Mouse (Mus musculus) hindbrain, postnatal 0 days (tissue): Measurements from ENCODE around the gene Fam126a. TPM values are rescaled to one million over a fixed set of nuclear protein-coding genes. Genes with fewer than 3 reads are reported as not detected.

Experiments used
- ATAC-seq: fragments of 200-750 bp; cut with Nextera tagmentation; 2 replicates; pipeline ENCODE4 v1.8.0; 2017; ENCODE audit warnings: mild to moderate bottlenecking, moderate TSS enrichment, moderate library complexity
- DNase-seq: peaks from one replicate; pipeline ENCODE4 v3.0.0-alpha.2; 2015; ENCODE audit warnings: low spot score
- H3K27ac ChIP-seq: fragments of 300-500 bp; sonication (generic); 2 replicates; pipeline ENCODE4 v1.5.1; 2014; ENCODE audit warnings: mild to moderate bottlenecking
- H3K27me3 ChIP-seq: fragments of 300-500 bp; sonication (generic); 2 replicates; pipeline ENCODE4 v1.6.1; 2014; ENCODE audit warnings: low read length, mixed read lengths; ENCODE audit not compliant: insufficient read depth
- H3K36me3 ChIP-seq: fragments of 300-500 bp; sonication (generic); 2 replicates; pipeline ENCODE4 v1.6.1; 2014; ENCODE audit warnings: low read length, mixed read lengths; ENCODE audit not compliant: insufficient read depth
- H3K4me1 ChIP-seq: fragments of 300-500 bp; sonication (generic); 2 replicates; pipeline ENCODE4 v1.6.1; 2014; ENCODE audit warnings: antibody characterized with exemption, low read length, mixed read lengths; ENCODE audit not compliant: insufficient read depth
- H3K4me2 ChIP-seq: fragments of 300-500 bp; sonication (generic); 2 replicates; pipeline ENCODE4 v1.6.1; 2014; ENCODE audit warnings: low read depth, mild to moderate bottlenecking, low read length, moderate library complexity, mixed read lengths
- H3K4me3 ChIP-seq: fragments of 300-500 bp; sonication (generic); 2 replicates; pipeline ENCODE4 v1.5.1; 2014; ENCODE audit warnings: low read length
- H3K9ac ChIP-seq: fragments of 300-500 bp; sonication (generic); replicated peaks from 2 replicates; pipeline ENCODE4 v1.6.1; 2014; ENCODE audit warnings: mild to moderate bottlenecking, low read length, moderate library complexity, mixed read lengths
- H3K9me3 ChIP-seq: fragments of 300-500 bp; sonication (generic); 2 replicates; pipeline ENCODE4 v1.6.1; 2016; ENCODE audit warnings: low read length, mixed read lengths
- CTCF ChIP-seq: IDR thresholded peaks from 2 replicates; pipeline ENCODE4 v1.5.1; 2016; ENCODE audit warnings: antibody characterized with exemption, control low read depth, low read depth
- WGBS: fragments of 180-500 bp; shearing (Covaris S2); extraction: QIAGEN DNeasy Blood & Tissue Kit; methylation state at CpG from one replicate; pipeline ENCODE4 v1.1.7; 2014; 5-methylcytosine and 5-hydroxymethylcytosine counted together
- polyA plus RNA-seq: library from polyadenylated mRNA; unstranded; fragments of >200 nt; fragmentation: Nextera tagmentation; extraction: Ambion mirVana; gene quantifications from 2 replicates; pipeline ENCODE4 v1.2.1, GENCODE M21; 2015
- total RNA-seq: library from RNA; depleted of rRNA; stranded (reverse); fragments of >200 nt; gene quantifications from 2 replicates; pipeline ENCODE4 v1.2.3, GENCODE M21; 2014

The Fam126a gene
- total and polyA plus RNA-seq, 2 experiments from 2014 or later = 17.7 to 26.6 TPM

DNA sequence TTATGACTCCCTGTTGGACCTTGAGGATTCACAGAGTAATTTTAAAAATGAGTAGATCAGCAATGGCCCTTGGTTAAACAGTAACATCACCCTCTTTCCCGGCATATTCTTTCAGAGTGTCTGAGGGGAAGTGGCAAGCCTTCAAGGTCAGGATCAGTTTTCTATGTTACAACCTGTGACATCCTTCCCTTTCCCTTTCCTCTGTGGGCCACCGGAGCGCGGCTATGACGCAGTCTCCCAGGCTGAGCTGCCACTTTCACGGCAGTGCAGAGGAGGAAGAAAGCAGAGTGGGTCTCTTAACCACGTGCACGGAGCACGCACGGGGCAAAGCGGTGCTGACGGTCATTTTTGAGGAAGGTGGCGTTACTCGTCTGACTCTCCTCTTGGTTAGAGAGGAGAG, 52.0 kb downstream of the Fam126a start:
- no peaks in the 10 kb centered on the region for H3K27me3 ChIP-seq
- H3K4me2 ChIP-seq = no peak overlapping the region
- H3K9ac ChIP-seq = no peak overlapping the region
- no peak for TF ChIP-seq CTCF
- H3K4me3 ChIP-seq = no peak overlapping the region
- H3K36me3 ChIP-seq = peaks cover 24% of the 10 kb centered on the region; the same call in 1 of the 2 replicates
- H3K9me3 ChIP-seq = no peaks in the 10 kb centered on the region
- H3K27ac ChIP-seq = no peak overlapping the region
- H3K4me1 ChIP-seq = no peaks in the 10 kb centered on the region
- DNase-seq (no peak), ATAC-seq (no peak)
- 91% methylated on average over 14 of the region's 14 CpGs for WGBS

DNA sequence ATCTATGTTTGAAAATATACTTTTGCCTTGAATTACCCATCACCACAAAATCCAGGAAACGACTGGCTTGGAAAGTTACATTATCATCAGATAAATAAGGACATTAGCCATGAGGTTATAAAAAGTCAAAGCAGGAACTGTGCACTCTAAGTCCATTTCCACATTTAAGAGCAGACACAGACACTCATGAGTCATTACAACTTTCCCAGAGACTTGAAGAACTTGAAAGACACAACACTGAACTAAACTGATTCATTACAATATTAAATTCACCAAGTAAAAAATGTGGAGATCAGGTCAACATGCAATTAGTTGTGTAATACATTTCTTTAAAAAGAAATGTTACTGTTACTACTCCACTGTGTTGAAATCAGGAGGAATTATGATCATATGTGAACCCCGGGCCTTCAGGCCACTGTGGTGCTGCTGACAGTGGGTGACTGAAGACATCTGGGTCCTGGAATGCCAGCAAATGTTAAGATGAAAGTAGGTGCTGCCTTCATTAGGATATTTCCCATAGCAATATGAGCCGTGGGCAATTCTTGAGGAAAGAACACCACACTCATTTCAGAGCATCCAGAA, 55.4 kb downstream of the Fam126a start:
- no peaks in the 10 kb centered on the region for H3K4me1 ChIP-seq
- no peak for TF ChIP-seq CTCF
- DNase-seq (no peak), ATAC-seq (no peak)
- WGBS = 93% methylated on average over 3 of the region's 3 CpGs
- H3K27me3 ChIP-seq = no peaks in the 10 kb centered on the region
- no peak overlapping the region for H3K4me2 ChIP-seq
- H3K36me3 ChIP-seq = peaks cover 9% of the 10 kb centered on the region; the same call in 1 of the 2 replicates
- no peak overlapping the region for H3K4me3 ChIP-seq
- no peak overlapping the region for H3K27ac ChIP-seq
- H3K9me3 ChIP-seq = no peaks in the 10 kb centered on the region
- H3K9ac ChIP-seq = no peak overlapping the region

- Histone ChIP-seq H3K27me3 (no peaks in the 10 kb centered on the region), H3K36me3 (no peaks in the 10 kb centered on the region), H3K27ac (peak overlapping the region; percentile 20; the same call in 1 of the 2 replicates), H3K4me2 (no peak overlapping the region), H3K9ac (no peak overlapping the region), H3K9me3 (no peaks in the 10 kb centered on the region), H3K4me3 (no peak overlapping the region), H3K4me1 (no peaks in the 10 kb centered on the region)
- no peak for TF ChIP-seq CTCF
- DNase-seq (peak; percentile 63), ATAC-seq (peak; percentile 63; the same call in 1 of the 2 replicates)
- 38% methylated on average over 5 of the region's 5 CpGs for WGBS
Measured at GRCm38 (mm10) chr5:23967705-23968104, 62.8 kb downstream of the Fam126a start.

GRCm38 (mm10) chr5:23964599-23965165, 65.8 kb downstream of the Fam126a start:
- Histone ChIP-seq H3K36me3 (no peaks in the 10 kb centered on the region), H3K9me3 (no peaks in the 10 kb centered on the region), H3K27ac (peak overlapping the region; percentile 7; the same call in 1 of the 2 replicates), H3K4me3 (no peak overlapping the region), H3K4me2 (no peak overlapping the region), H3K4me1 (no peaks in the 10 kb centered on the region), H3K9ac (no peak overlapping the region), H3K27me3 (no peaks in the 10 kb centered on the region)
- ATAC-seq = peak; percentile 87
- peak; percentile 51 for DNase-seq
- 56% methylated on average over 10 of the region's 10 CpGs for WGBS
- no peak for TF ChIP-seq CTCF

DNA sequence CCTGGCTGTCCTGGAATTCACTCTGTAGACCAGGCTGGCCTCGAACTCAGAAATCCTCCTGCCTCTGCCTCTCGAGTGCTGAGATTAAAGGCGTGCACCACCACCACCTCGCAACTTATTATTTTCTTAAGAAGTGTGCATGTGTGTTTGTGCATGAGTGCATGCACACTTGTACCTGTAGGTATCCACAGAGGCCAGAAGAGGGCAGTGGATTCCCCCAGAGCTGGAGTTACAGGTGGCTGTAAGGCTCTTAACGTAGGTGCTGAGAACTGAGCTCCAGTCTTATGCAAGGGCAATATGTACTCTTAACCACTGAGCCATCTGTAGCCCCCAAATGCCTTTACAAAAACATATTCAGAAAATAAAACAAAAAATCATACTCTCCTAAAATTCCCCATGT, 77.4 kb downstream of the Fam126a start:
- ATAC-seq (no peak), DNase-seq (no peak)
- H3K4me2 ChIP-seq = no peak overlapping the region
- no peaks in the 10 kb centered on the region for H3K4me1 ChIP-seq
- no peak overlapping the region for H3K27ac ChIP-seq
- no peaks in the 10 kb centered on the region for H3K9me3 ChIP-seq
- no peaks in the 10 kb centered on the region for H3K36me3 ChIP-seq
- TF ChIP-seq CTCF = no peak
- H3K9ac ChIP-seq = no peak overlapping the region
- 94% methylated on average over 5 of the region's 5 CpGs for WGBS
- H3K4me3 ChIP-seq = no peak overlapping the region
- H3K27me3 ChIP-seq = no peaks in the 10 kb centered on the region

GRCm38 (mm10) chr5:23948071-23948470, 82.4 kb downstream of the Fam126a start:
- Histone ChIP-seq H3K36me3 (no peaks in the 10 kb centered on the region), H3K9ac (no peak overlapping the region), H3K4me2 (no peak overlapping the region), H3K27me3 (no peaks in the 10 kb centered on the region), H3K27ac (no peak overlapping the region), H3K9me3 (no peaks in the 10 kb centered on the region), H3K4me3 (no peak overlapping the region), H3K4me1 (no peaks in the 10 kb centered on the region)
- no peak for DNase-seq
- TF ChIP-seq CTCF = no peak
- WGBS = 33% methylated on average over 3 of the region's 3 CpGs
- no peak for ATAC-seq

DNA sequence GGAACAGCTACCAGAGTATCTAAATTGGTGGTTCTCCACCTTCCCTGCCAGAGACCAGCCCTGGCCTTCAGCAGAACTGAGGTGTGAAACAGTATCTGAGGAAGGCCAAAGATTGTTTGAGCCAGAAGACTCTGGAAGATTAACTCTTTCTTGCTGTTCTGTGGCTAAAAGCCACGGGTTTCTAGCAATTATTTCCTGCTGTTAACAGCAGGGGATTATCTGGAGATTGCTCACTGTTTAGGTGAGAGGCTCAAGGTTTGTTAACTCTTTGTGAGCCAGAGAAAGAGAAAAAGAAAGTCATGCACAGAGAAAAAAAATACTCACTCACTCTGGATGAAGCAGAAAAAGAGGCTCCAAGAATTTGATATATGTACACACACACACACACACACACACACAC, 85.4 kb downstream of the Fam126a start:
- no peak overlapping the region for H3K9ac ChIP-seq
- H3K4me2 ChIP-seq = no peak overlapping the region
- peaks cover 5% of the 10 kb centered on the region; the same call in 1 of the 2 replicates for H3K9me3 ChIP-seq
- ATAC-seq (no peak), DNase-seq (no peak)
- H3K4me1 ChIP-seq = no peaks in the 10 kb centered on the region
- no peak overlapping the region for H3K27ac ChIP-seq
- TF ChIP-seq CTCF = no peak
- no peak overlapping the region for H3K4me3 ChIP-seq
- 11% methylated on average over 1 of the region's 1 CpGs for WGBS
- H3K27me3 ChIP-seq = no peaks in the 10 kb centered on the region
- no peaks in the 10 kb centered on the region for H3K36me3 ChIP-seq
